Mouse (Mus musculus) left cerebral cortex, postnatal 36 days (tissue): ENCODE measurements around the gene Trpc4ap. TPM values are rescaled to one million over a fixed set of nuclear protein-coding genes. Genes with fewer than 3 reads are reported as not detected.

Experiments
- DNase-seq, 2 experiments: peaks; one replicate each; pipeline ENCODE4 v3.0.0; 2021 to 2022; ENCODE audit warnings: low spot score in 2 of 2, mixed read lengths in 1 of 2
- intact Hi-C: fragments of 180-260 bp; cut with DNase I; formaldehyde crosslinking; loops from one replicate; pipeline ENCODE4 v1.15.1; 2025
- microRNA-seq: library from miRNA; unstranded; fragments of <30 nt; microRNA quantifications from one replicate; pipeline ENCODE4 v1.2.0, GENCODE M21; 2022
- total RNA-seq, 2 experiments: library from RNA; stranded (reverse); gene quantifications; 2 replicates each; pipeline ENCODE4 v1.2.3; 2021

The Trpc4ap gene
- total RNA-seq, 2 experiments from 2014 or later: 148 to 149 TPM

DNA sequence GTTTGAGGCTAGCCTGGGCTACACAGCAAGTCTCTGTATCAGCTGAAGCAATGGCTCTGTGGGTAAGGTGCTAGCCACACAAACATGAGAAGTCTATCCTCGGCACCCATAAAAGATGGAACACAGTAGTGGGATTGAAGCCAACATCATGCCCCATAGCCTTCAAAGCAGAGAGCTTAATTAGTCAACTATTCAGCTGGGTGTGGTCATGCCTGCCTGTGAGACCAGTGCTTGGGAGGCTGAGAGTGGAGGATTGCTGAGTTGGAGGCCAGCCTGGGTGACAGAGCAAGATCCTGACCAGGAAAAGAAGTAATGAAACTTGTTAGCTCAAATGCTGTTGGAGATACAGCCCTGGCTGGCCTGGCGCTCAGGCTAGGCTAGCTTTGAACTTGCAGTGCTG, 101.3 kb downstream of the Trpc4ap start:
- intact Hi-C loops: no loop called here
- DNase-seq: no peak

DNA sequence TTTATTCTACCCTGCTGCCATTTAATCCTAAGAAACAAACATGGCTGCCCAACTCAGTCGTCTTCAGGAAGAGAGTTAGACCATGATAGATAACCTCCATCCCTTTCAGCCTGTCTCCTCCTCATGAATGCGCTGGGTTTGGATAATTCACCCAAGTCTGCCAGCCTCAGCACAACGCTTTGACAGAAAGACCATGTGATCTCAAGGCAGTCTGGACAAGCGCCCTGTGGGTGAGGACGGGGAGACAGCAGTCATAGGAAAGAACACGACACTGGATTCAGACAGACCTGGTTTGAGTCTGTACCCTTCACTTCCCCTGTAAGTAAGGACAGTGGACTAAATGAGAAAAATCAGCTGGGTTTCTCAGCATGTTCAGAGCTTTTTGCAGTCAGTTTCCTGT, 102.7 kb downstream of the Trpc4ap start:
- intact Hi-C loops: no loop called here
- DNase-seq: no peak

DNA sequence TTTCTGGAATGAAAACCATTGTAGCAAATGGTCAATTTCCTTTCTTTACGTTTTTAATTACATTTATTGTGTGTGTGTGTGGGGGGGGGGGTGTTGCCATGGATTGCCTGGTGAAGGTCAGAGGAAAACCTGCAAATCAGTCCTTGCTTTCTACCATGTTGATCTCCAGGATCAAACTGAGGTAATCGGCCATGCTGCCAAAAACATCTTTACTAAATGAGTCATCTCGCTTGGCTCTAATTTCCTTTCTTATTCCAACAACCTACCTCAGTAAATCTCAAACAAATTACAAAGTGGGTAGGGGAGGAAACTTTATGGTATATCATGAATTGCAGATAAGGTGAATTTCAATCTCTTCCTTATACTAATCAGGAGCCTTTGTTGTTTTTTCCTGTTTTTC, 104.0 kb downstream of the Trpc4ap start:
- intact Hi-C loops: no loop called here
- DNase-seq: no peak

DNA sequence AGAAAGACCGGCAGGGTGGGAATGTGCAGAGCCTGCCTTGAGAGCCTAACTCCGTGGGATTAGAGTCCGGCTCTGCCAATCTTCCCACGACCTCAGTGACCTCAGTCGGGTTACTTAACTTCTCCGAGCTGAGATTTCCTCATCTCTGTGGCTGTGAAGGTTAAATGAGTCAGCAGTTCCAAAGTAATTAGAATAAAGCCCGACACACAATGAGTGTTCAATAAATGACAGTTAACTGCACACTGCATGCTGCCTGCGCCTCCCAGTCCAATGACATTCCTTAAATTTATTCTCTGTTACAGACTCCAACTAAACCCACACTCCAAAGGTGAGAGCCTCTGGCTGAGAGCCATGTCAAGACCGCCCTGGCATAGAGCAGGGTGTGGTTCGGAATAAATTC, 106.7 kb downstream of the Trpc4ap start:
- no peak for DNase-seq
- intact Hi-C loops: loop anchor here (2.0 kb wide), 1 partner anchor 69 kb away; the partner anchor contains the start of gene Acss2

DNA sequence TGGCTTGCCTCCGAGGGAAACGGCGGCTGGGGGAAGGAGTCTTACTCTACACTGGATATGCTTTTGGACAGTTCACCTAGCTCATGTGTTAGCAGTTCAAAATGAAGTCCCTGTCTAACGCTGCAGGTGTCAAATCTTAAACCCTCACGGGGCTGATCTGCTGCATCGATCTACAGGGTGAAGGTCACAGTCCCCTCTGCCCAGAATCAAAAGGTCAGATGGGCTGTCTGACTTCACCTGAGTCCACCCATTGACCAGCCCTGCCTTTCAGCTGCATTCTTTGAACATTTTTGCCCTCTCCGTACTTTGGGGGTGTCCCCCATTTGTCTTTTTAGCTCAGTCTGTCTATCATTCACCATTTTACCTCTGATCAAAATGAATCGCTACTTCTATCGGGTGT, 107.1 kb downstream of the Trpc4ap start:
- intact Hi-C loops: loop anchor here (2.0 kb wide), 1 partner anchor 68 kb away; the partner anchor contains the start of gene Acss2
- no peak for DNase-seq

Small RNA genes lying within 50 kb of the gene (microRNA-seq; reads per million reads assigned to microRNA genes)
- gene Mir499: 32.5 reads per million, percentile 45 among the genes with 10 or more reads in this experiment

Other genes starting within 250 kb of the Trpc4ap start
- gene Ncoa6, start 218.5 kb downstream of the Trpc4ap start, total RNA-seq: 10 to 100 TPM; 60.7 to 71.5 TPM
- gene Acss2, start 174.4 kb downstream of the Trpc4ap start, total RNA-seq: 10 to 100 TPM; 60.1 to 61.2 TPM
- 100 to 1,000 TPM; 114 to 121 TPM for gene Ggt7, start 174.1 kb downstream of the Trpc4ap start, total RNA-seq
- 10 to 100 TPM; 14.1 to 15.7 TPM for gene Gss, start 99.6 kb downstream of the Trpc4ap start, total RNA-seq
- gene Myh7b, start 81.2 kb downstream of the Trpc4ap start, total RNA-seq: 1 to 10 TPM; 3.8 to 4.2 TPM
- 10 to 100 TPM; 19.1 to 19.7 TPM for gene Edem2, start 37.1 kb upstream of the Trpc4ap start, total RNA-seq
- gene Gm17581, start 43.5 kb upstream of the Trpc4ap start, total RNA-seq: not detected
- under 1 TPM; 0.82 to 0.86 TPM for gene Procr, start 58.7 kb upstream of the Trpc4ap start, total RNA-seq
- 10 to 100 TPM; 33.8 to 38.0 TPM for gene Mmp24, start 83.0 kb upstream of the Trpc4ap start, total RNA-seq
- gene BC029722, start 127.0 kb upstream of the Trpc4ap start, total RNA-seq: 10 to 100 TPM; 54.9 to 65.9 TPM
- gene Eif6, start 134.5 kb upstream of the Trpc4ap start, total RNA-seq: 10 to 100 TPM; 66.1 to 80.5 TPM
- gene Fam83c, start 142.5 kb upstream of the Trpc4ap start, total RNA-seq: not detected
- gene Uqcc1, start 237.9 kb upstream of the Trpc4ap start, total RNA-seq: 10 to 100 TPM; 66.0 to 70.6 TPM
- gene Gm15557, start 248.3 kb upstream of the Trpc4ap start, total RNA-seq: not detected